Mouse (Mus musculus): ENCODE results near the gene Exoc4. TPM values are rescaled to one million over a fixed set of nuclear protein-coding genes. Genes with fewer than 3 reads are reported as not detected.

Exoc4 gene
- total RNA-seq, 2 experiments from 2014 or later: 72.2 to 76.3 TPM

GRCm38 (mm10) chr6:33560925-33561324, 312.0 kb downstream of the Exoc4 start:
- intact Hi-C loops (cut with DNase I): loop anchor here (1.0 kb wide), 1 partner anchor 18 kb away; no protein-coding TSS in a partner anchor
- peak; percentile 56 to 81 for DNase-seq (ENCODE audit: low spot score in 2 of 2)

DNA sequence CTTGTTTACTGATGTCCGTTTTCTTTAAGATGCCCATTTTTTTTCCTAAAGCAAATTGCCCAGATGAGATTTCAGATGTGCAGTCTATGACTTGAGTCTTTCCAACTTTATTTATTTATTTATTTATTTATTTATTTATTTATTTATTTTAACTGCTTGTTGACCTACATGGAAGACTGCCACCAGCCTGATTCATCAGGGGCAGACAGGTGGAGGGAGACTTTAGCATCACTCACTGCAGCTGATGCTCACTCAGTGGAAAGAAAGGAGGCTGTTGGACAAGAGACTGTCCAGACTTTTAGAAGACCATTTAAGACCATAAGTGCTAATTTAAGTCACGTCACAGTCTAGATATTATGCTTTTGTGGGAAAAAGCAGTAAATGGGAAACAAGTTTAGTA, 313.0 kb downstream of the Exoc4 start:
- intact Hi-C loops (cut with DNase I): loop anchor here (1.0 kb wide), 1 partner anchor 19 kb away; no protein-coding TSS in a partner anchor
- DNase-seq (ENCODE audit: low spot score in 2 of 2): no peak

DNA sequence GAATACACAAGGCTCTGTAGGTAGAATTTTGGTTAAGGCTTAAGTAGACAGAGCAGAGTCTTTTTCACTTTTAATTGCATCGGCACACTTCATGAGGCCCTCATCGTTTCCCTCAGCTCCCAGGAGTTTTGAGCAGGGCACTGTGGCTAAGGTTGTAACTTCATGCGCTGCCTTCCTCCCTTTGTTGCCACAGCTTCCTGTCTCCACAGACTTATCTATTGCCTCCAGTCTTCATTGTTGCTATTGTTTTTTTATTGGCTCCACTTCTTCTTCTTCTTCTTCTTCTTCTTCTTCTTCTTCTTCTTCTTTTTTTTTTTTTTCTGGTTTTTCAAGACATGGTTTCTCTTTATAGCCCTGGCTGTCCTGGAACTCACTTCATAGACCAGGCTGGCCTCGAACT, 327.1 kb downstream of the Exoc4 start:
- intact Hi-C loops (cut with DNase I): no loop called here
- DNase-seq (ENCODE audit: low spot score in 2 of 2): no peak

DNA sequence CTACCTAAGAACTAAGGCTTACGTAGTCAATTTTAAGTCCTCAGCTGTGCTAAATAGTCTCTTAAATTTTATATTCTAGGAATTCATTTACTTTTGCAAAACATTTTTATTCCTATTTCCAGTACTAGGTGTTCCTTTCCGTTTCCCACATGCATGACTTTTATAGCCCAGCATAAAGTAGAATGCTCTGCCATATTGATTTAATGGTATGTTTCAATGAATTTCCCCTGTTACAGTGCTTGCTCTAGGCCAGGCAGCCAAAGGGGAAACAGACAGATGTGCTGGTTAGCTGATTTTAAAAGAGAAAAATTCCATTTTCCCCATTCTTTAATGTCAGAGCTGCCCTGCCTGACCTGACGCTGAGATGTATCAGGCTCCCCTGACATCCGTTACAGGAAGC, 359.6 kb downstream of the Exoc4 start:
- DNase-seq (ENCODE audit: low spot score in 2 of 2): no peak
- intact Hi-C loops (cut with DNase I): no loop called here

DNA sequence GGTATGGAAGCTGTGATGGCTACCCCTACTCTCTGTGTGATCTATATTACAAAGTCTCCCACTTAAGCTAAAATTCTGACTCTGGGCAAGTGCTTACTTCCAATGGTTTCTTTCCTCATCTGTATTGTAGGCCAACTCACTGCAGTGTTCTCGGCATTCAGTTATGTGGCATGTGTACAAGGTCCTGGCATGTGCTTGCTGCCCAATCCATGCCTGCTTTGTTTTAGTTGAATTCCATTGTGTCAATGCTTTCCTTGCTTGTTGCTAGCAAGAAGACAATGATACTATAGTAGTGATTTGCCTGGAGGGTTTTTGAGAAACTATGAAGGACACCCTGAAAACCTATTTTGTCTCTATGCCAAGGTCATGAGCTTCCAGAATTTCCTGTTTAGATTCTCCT, 365.1 kb downstream of the Exoc4 start:
- DNase-seq (ENCODE audit: low spot score in 2 of 2): no peak
- intact Hi-C loops (cut with DNase I): no loop called here

- intact Hi-C loops (cut with DNase I): no loop called here
- no peak for DNase-seq (ENCODE audit: low spot score in 2 of 2)
Measured at GRCm38 (mm10) chr6:33618590-33618989, 369.7 kb downstream of the Exoc4 start.

DNA sequence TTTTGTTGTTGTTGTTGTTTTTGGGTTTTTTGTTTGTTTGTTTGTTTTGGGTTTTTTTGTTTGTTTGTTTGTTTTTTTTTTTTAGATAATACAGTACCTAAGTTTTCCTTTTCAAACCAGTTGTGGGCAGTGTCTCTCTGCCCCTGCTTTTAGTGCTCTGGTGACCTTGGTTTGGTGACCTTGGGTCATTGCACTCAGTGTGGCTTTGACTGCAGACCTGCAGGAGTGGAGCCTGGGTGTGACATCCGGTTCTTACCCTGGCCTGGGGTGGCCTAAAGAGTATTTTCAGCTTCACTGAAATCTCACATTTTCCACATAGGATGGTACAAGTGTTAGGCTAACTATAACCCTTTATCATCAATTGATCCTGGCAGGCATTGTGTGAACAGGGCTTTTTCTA, 371.8 kb downstream of the Exoc4 start:
- intact Hi-C loops (cut with DNase I): no loop called here
- DNase-seq (ENCODE audit: low spot score in 2 of 2): no peak

GRCm38 (mm10) chr6:33625931-33626330, 377.0 kb downstream of the Exoc4 start:
- no peak for DNase-seq (ENCODE audit: low spot score in 2 of 2)
- intact Hi-C loops (cut with DNase I): no loop called here

GRCm38 (mm10) chr6:33631133-33631532, 382.2 kb downstream of the Exoc4 start:
- intact Hi-C loops (cut with DNase I): no loop called here
- no peak for DNase-seq (ENCODE audit: low spot score in 2 of 2)

DNA sequence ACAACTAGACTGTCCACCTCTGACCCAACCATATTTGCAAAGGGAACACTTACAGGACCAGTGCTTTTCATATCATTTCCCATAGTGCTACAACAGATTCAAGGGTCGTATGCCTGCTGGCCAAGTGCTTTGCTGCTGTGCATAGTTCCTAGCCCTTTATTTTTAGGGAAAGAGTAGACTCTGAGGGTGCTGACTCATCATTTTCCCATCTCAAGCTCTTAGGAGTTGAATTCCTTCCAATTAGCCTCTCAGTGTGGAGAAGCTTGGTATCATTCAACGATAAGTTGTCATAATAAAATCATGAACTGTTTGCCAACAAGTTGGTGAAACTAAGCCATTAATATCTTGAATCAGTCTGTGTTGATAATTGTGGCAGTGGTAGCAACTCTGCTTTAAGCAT, 388.3 kb downstream of the Exoc4 start:
- intact Hi-C loops (cut with DNase I): no loop called here
- DNase-seq (ENCODE audit: low spot score in 2 of 2): no peak

GRCm38 (mm10) chr6:33681778-33682640, 433.1 kb downstream of the Exoc4 start:
- DNase-seq (ENCODE audit: low spot score in 2 of 2): peak; percentile 28 to 65
- intact Hi-C loops (cut with DNase I): loop anchor here (10.0 kb wide), 1 partner anchor 243 kb away; no protein-coding TSS in a partner anchor

- DNase-seq (ENCODE audit: low spot score in 2 of 2): no peak
- intact Hi-C loops (cut with DNase I): loop anchor here (10.0 kb wide), 1 partner anchor 241 kb away; no protein-coding TSS in a partner anchor
Measured at GRCm38 (mm10) chr6:33683533-33683932, 434.6 kb downstream of the Exoc4 start.

- intact Hi-C loops (cut with DNase I): loop anchor here (10.0 kb wide), 1 partner anchor 239 kb away; no protein-coding TSS in a partner anchor
- no peak for DNase-seq (ENCODE audit: low spot score in 2 of 2)
Measured at GRCm38 (mm10) chr6:33685321-33685720, 436.4 kb downstream of the Exoc4 start.

- DNase-seq (ENCODE audit: low spot score in 2 of 2): peak; percentile 16 to 72
- intact Hi-C loops (cut with DNase I): loop anchor here (5.0 kb wide), 1 partner anchor 72 kb away; no protein-coding TSS in a partner anchor
Measured at GRCm38 (mm10) chr6:33690601-33691000, 441.7 kb downstream of the Exoc4 start.

DNA sequence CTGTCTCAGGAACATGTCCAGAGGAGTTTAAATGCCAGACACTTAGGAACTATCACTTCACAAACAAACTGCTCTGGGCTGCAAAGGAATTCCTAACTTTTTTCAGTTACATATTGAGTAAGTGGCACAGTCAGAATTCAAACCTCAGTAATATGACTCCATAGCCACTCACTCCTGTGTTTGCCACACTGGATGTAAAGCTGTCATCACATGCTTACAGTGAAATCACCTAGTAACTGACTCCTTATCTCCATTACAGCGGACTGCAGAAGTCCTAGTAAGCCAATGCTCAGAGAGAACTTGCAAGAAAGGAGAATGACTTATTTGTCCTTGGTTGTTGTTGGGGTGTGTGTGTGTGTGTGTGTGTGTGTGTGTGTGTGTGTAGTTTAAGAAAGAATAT, 448.1 kb downstream of the Exoc4 start:
- no peak for DNase-seq (ENCODE audit: low spot score in 2 of 2)
- intact Hi-C loops (cut with DNase I): no loop called here

GRCm38 (mm10) chr6:33708907-33709306, 460.0 kb downstream of the Exoc4 start:
- DNase-seq (ENCODE audit: low spot score in 2 of 2): no peak
- intact Hi-C loops (cut with DNase I): no loop called here

- intact Hi-C loops (cut with DNase I): no loop called here
- no peak for DNase-seq (ENCODE audit: low spot score in 2 of 2)
Measured at GRCm38 (mm10) chr6:33709340-33709739, 460.5 kb downstream of the Exoc4 start.

GRCm38 (mm10) chr6:33711742-33712141, 462.9 kb downstream of the Exoc4 start:
- no peak for DNase-seq (ENCODE audit: low spot score in 2 of 2)
- intact Hi-C loops (cut with DNase I): no loop called here

DNA sequence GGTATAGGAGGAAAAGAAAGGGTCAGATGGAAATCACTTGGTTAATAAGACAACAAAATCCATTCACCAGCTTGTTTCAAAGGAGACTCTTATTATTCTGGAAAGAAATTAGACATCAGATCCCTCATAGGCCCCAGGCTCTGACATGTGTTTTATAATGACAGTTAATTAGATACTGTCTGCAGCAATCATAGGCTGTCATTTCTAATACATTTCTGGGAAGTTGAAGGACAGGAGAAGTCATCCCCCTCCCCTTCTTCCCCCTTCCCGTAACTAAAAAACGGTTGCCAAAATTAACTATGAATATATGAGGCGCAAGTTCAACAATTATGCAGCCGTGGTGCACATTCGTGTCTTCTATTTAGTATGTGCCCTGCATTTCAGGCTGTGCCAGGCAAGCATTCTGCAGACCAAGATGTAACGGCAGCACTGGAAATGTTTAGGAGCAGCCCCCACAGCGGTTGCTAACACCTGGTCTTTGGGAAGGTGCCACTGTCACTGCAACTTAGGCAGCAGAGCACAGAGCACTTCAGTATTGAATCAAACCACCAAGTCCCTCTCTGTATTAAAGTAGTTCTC, 463.7 kb downstream of the Exoc4 start:
- no peak for DNase-seq (ENCODE audit: low spot score in 2 of 2)
- intact Hi-C loops (cut with DNase I): no loop called here

GRCm38 (mm10) chr6:33716254-33716965, 467.5 kb downstream of the Exoc4 start:
- intact Hi-C loops (cut with DNase I): no loop called here
- no peak for DNase-seq (ENCODE audit: low spot score in 2 of 2)
